Mouse (Mus musculus) ES-E14 (cell line): ENCODE data around the gene Mamdc2. TPM values are rescaled to one million over a fixed set of nuclear protein-coding genes. Genes with fewer than 3 reads are reported as not detected.

ENCODE experiments used
- DNase-seq: peaks from one replicate; pipeline ENCODE4 v3.0.0-alpha.2; 2013; ENCODE audit warnings: low read depth, low spot score
- H3K27ac ChIP-seq: 2 replicates; pipeline ENCODE4 v1.5.1; 2012; ENCODE audit warnings: low read depth, mild to moderate bottlenecking, low read length, moderate library complexity, mixed read lengths; ENCODE audit not compliant: poor library complexity, insufficient read depth, severe bottlenecking
- H3K36me3 ChIP-seq: 2 replicates; pipeline ENCODE4 v1.6.1; 2012; ENCODE audit warnings: mild to moderate bottlenecking, low read length, moderate library complexity, mixed read lengths; ENCODE audit not compliant: control insufficient read depth, poor library complexity, insufficient read depth, severe bottlenecking
- H3K4me1 ChIP-seq, 2 experiments: fragments of 150-350 bp in 1 of 2; sonication (generic) in 1 of 2; 2 replicates each; pipeline ENCODE4 v1.6.1; 2012; ENCODE audit warnings: low read length in 2 of 2, mild to moderate bottlenecking in 1 of 2, mixed read lengths in 1 of 2; ENCODE audit not compliant: control insufficient read depth in 2 of 2, insufficient read depth in 2 of 2, poor library complexity in 1 of 2
- H3K4me3 ChIP-seq, 2 experiments: fragments of 150-350 bp in 1 of 2; sonication (generic) in 1 of 2; 2 replicates each; pipeline ENCODE4 v1.5.1; 2012; ENCODE audit warnings: low read length in 2 of 2, low read depth in 1 of 2, mild to moderate bottlenecking in 1 of 2, mixed read lengths in 1 of 2; ENCODE audit not compliant: insufficient read depth in 1 of 2, poor library complexity in 1 of 2, severe bottlenecking in 1 of 2
- H3K9ac ChIP-seq: 2 replicates; pipeline ENCODE4 v1.6.1; 2012; ENCODE audit warnings: low read depth, mild to moderate bottlenecking, low read length, mixed read lengths; ENCODE audit not compliant: poor library complexity, insufficient read depth, severe bottlenecking
- H3K9me3 ChIP-seq: fragments of 150-350 bp; sonication (generic); 2 replicates; pipeline ENCODE4 v1.6.1; 2012; ENCODE audit warnings: low read depth, mild to moderate bottlenecking, low read length; ENCODE audit not compliant: control insufficient read depth, insufficient read depth
- CHD2 ChIP-seq: IDR thresholded peaks from 2 replicates; pipeline ENCODE4 v1.6.1; 2014; ENCODE audit warnings: mild to moderate bottlenecking, low read depth, low read length, inconsistent platforms
- HCFC1 ChIP-seq: IDR thresholded peaks from 2 replicates; pipeline ENCODE4 v1.6.1; 2012; ENCODE audit warnings: low read length, inconsistent platforms, borderline replicate concordance; ENCODE audit not compliant: insufficient read depth
- MAFK ChIP-seq: IDR thresholded peaks from 2 replicates; pipeline ENCODE4 v1.6.1; 2014; ENCODE audit warnings: mild to moderate bottlenecking, low read depth, low read length, inconsistent platforms; ENCODE audit not compliant: insufficient read depth
- ZC3H11A ChIP-seq: IDR thresholded peaks from 2 replicates; pipeline ENCODE4 v1.6.1; 2012; ENCODE audit warnings: low read depth, mild to moderate bottlenecking, inconsistent platforms, low read length, borderline replicate concordance
- ZNF384 ChIP-seq: IDR thresholded peaks from 2 replicates; pipeline ENCODE4 v1.6.1; 2012; ENCODE audit warnings: low read depth, low read length, inconsistent platforms
- in situ Hi-C, 2 experiments: fragments of 600-800 bp; cut with MboI; formaldehyde crosslinking; loops; one replicate each; pipeline ENCODE4 v1.15.1; 2025; ENCODE audit warnings: low sequenced_read_pairs in 2 of 2, inconsistent platforms in 1 of 2; ENCODE audit not compliant: unreplicated experiment in 2 of 2
- total RNA-seq: library from RNA; depleted of rRNA; stranded (reverse); fragments of 300-350 nt; gene quantifications from 2 replicates; pipeline ENCODE4 v1.2.3, GENCODE M21; 2012

The Mamdc2 gene
- total RNA-seq, 1 experiment, result 0.85 TPM

- Histone ChIP-seq H3K36me3 (no peaks in the 10 kb centered on the region), H3K9me3 (no peaks in the 10 kb centered on the region), H3K27ac (no peak overlapping the region), H3K9ac (no peak overlapping the region), H3K4me3 (no peak overlapping the region), H3K4me1 (no peaks in the 10 kb centered on the region)
- no peak for DNase-seq
- in situ Hi-C loops, result no loop called here
- TF ChIP-seq HCFC1 (no peak), MAFK (no peak), ZC3H11A (no peak), CHD2 (no peak), ZNF384 (no peak)
These were observed 59.4 kb downstream of the Mamdc2 start for GRCm38 (mm10) chr19:23388862-23389272.

DNA sequence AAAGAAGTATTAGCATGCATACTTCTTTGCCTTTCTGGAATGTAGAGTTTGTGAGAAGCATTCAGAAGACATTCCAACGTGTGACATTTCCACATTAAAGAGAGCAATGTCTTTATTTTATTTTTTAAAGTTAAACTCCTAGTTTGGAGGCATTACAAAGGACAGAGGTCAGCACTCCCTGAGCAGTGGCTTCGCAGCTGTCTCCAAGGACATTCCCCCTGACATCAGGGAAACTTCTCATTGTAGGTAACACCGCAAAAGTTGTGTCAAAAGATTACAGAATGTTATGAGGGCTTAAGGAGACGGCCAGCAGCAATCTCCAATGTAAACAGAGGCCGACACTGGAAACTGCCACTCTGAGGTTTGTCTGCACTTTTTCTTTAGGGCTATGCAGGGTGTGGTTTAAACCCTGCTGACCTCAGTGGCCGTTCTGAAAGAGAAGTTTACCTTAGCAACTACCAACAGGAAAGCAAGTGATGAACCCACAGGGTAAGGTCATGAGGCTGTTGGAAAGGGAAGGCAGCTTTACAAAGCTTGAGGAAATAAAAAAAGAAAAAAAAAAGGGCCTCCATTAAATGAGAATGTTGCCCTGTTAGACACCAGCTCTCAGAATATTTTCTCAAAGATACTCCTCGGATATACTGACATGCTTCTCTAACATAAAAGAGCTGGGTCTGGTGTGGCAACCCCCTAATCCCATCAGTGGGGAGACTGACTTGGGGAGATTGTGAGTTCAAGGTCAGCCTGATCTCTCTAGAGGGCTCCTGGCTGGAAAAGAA, 60.0 kb downstream of the Mamdc2 start:
- H3K27ac ChIP-seq, result no peak overlapping the region
- H3K9me3 ChIP-seq, result no peaks in the 10 kb centered on the region
- H3K36me3 ChIP-seq, result no peaks in the 10 kb centered on the region
- H3K4me3 ChIP-seq, result no peak overlapping the region
- no peak for TF ChIP-seq ZC3H11A
- no peaks in the 10 kb centered on the region for H3K4me1 ChIP-seq
- in situ Hi-C loops, result no loop called here
- no peak for DNase-seq
- H3K9ac ChIP-seq, result no peak overlapping the region

DNA sequence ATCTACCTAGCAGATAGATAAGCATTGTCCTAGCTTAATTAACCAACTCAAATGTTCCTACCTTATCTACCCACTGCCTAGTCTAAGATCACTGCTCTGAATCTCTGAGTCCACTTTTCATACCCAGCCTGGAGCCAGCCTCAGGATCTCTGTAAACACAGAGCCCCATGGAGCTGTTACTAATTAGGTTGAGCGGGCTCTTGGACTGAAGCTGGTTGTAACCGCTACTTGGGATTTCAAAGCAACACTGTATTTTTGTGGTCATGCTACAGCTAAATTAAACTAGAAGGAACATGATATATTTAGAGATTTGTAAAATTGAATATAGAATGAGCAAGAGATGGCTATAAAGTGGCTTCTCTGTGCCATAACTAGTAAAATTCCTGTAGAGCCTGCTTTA, 65.8 kb downstream of the Mamdc2 start:
- TF ChIP-seq MAFK (no peak), CHD2 (no peak), ZNF384 (no peak), HCFC1 (no peak), ZC3H11A (no peak)
- Histone ChIP-seq H3K9me3 (no peaks in the 10 kb centered on the region), H3K4me3 (no peak overlapping the region), H3K27ac (no peak overlapping the region), H3K9ac (no peak overlapping the region), H3K4me1 (no peaks in the 10 kb centered on the region), H3K36me3 (no peaks in the 10 kb centered on the region)
- no peak for DNase-seq
- in situ Hi-C loops, result no loop called here

DNA sequence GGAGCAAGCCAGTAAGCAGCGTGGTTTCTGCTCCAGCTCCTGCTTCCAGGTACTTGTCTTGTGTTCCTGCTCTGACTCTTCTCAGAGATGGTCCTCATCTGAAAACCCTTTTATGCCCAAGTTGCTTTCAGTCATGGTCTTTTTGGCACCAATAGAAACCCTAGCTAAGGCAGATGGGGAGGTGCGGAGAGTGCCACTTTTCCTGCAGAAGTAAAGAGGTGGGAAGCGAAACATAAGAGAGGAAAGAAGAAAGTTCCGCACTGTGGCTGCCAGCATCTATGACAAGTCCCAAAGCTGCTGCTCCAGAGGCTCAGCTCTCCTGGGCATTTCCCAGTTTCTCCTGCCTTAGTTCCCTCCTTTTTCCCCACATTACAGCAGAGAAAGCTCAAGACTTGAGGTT, 67.3 kb downstream of the Mamdc2 start:
- in situ Hi-C loops, result no loop called here
- no peak for DNase-seq
- TF ChIP-seq HCFC1 (no peak), CHD2 (no peak), ZNF384 (no peak), ZC3H11A (no peak), MAFK (no peak)
- Histone ChIP-seq H3K9me3 (no peaks in the 10 kb centered on the region), H3K9ac (no peak overlapping the region), H3K4me1 (no peaks in the 10 kb centered on the region), H3K36me3 (no peaks in the 10 kb centered on the region; the same call in 1 of the 2 replicates), H3K4me3 (no peak overlapping the region), H3K27ac (no peak overlapping the region)
